Comparison of ENCODE assay signal across 9 mouse cellular contexts in the genomic region with DNA sequence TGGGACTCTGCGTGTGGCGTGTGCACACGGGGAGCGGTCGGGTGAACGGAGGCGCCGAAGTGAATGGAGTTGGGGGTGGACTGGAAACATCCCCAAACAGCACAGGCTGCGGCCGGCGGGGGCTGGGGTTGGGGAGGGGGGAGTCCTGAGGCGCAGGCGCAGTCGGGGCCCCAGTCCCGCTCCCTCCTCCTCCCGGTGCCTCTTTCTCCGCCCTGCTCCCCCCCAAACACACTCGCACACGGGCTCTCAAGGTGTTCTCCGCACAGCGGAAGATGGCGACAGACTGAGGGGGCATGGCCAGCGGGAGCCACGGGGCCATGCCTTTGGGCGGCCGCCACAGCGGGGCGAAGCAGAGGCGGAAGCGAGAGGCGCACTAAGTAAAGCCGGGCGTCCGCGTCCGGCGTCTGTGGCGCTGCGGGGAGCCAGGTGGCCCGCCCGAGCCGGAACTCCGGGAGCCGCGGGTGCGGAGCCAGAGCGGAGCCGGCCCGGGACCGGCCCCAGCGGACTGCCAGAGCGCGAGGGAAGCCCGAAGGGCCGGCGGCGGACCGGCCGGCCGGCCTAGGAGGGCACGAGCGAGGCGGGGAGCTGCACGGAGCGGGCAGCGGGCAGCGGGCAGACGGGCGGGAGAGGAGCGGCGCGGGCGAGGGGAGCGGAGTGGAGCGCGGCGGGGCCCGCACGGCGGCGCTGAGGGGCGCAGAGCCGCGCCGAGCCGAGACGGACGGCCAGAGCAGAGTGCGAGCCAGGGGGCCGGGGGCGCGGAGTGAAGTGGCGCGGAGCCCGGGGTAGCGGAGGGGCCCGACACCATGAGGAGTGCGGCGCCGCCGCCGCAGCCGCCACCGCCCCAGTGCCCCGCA. TPM values are rescaled to one million over a fixed set of nuclear protein-coding genes. Genes with fewer than 3 reads are reported as not detected.
DNase-seq lines count a peak whose midpoint lies in the region; ATAC-seq and TF ChIP-seq lines count a peak whose summit lies in the region.
"Had no signal": no experiment of that assay in that cellular context is flagged by ENCODE, and none has a peak within 500 bp of the region (broad histone marks: within the 10 kb centered on the region; RNA-seq: fewer than 3 reads in every experiment).

No protein-coding gene starts in this region.

- H3K36me3 ChIP-seq in embryonic facial prominence, embryonic 10.5 days (replicated peaks) = no peaks in the 10 kb centered on the region
- no peaks in the 10 kb centered on the region for H3K36me3 ChIP-seq in hindbrain, postnatal 0 days (ENCODE audit: insufficient read depth, low read length)
- H3K36me3 ChIP-seq in midbrain, embryonic 14.5 days (ENCODE audit: control insufficient read depth, insufficient read depth, low read length) = no peaks in the 10 kb centered on the region

- H3K9ac ChIP-seq in hindbrain, postnatal 0 days (replicated peaks; ENCODE audit: low read length) = peak overlapping the region; percentile 41; the same call in 1 of the 2 replicates
- H3K9ac ChIP-seq in midbrain, embryonic 14.5 days (replicated peaks; ENCODE audit: low read length) = peak overlapping the region; percentile 49

- peaks cover 90% of the 10 kb centered on the region for H3K27me3 ChIP-seq in embryonic facial prominence, embryonic 10.5 days (replicated peaks; ENCODE audit: low read depth, poor library complexity, severe bottlenecking)
- no peaks in the 10 kb centered on the region for H3K27me3 ChIP-seq in hindbrain, postnatal 0 days (ENCODE audit: insufficient read depth, low read length)
- H3K27me3 ChIP-seq in midbrain, embryonic 14.5 days (ENCODE audit: control insufficient read depth, insufficient read depth, low read length) = no peaks in the 10 kb centered on the region; the same call in 1 of the 2 replicates

- H3K27ac ChIP-seq in embryonic facial prominence, embryonic 10.5 days (replicated peaks) = peak overlapping the region; percentile 54
- peak overlapping the region; percentile 45; the same call in 1 of the 2 replicates for H3K27ac ChIP-seq in hindbrain, postnatal 0 days
- peak overlapping the region; percentile 73 for H3K27ac ChIP-seq in midbrain, embryonic 14.5 days (replicated peaks; ENCODE audit: low read depth, low read length)

- peak; percentile 8 for DNase-seq in thymus, postnatal 4 days
- no peak for DNase-seq in thymus, postnatal 0 days (ENCODE audit: low spot score)
- DNase-seq in embryonic facial prominence, embryonic 10.5 days (ENCODE audit: low spot score) = peak; percentile 60
- peak; percentile 68 for DNase-seq in hindbrain, postnatal 0 days (ENCODE audit: low spot score)
- DNase-seq in left cerebral cortex, postnatal 10 days (ENCODE audit: extremely low spot score in 1 of 2, low spot score in 2 of 2) = peak; percentile 9 to 53
- peak; percentile 79 for DNase-seq in midbrain, embryonic 14.5 days

- peak overlapping the region; percentile 63 for H3K4me3 ChIP-seq in embryonic facial prominence, embryonic 10.5 days
- H3K4me3 ChIP-seq in hindbrain, postnatal 0 days (ENCODE audit: low read length) = peak overlapping the region; percentile 55
- peak overlapping the region; percentile 59 for H3K4me3 ChIP-seq in midbrain, embryonic 14.5 days (replicated peaks; ENCODE audit: low read depth, low read length)

- H3K9me3 ChIP-seq in embryonic facial prominence, embryonic 10.5 days = 0 out of 2 replicates have a peak, but pooled peaks cover 4% of the 10 kb centered on the region
- H3K9me3 ChIP-seq in hindbrain, postnatal 0 days (ENCODE audit: low read length) = no peaks in the 10 kb centered on the region
- no peaks in the 10 kb centered on the region for H3K9me3 ChIP-seq in midbrain, embryonic 14.5 days (ENCODE audit: control insufficient read depth, low read length)

- peak overlapping the region; percentile 60 for H3K4me2 ChIP-seq in hindbrain, postnatal 0 days (ENCODE audit: low read depth, low read length)
- peak overlapping the region; percentile 66 for H3K4me2 ChIP-seq in midbrain, embryonic 14.5 days (ENCODE audit: low read length)

- intact Hi-C loops in left cerebral cortex, postnatal 10 days (cut with DNase I) = loop anchor here (10.0 kb wide), 1 partner anchor 155 kb away; a partner anchor contains a TSS

- no peaks in the 10 kb centered on the region for H3K4me1 ChIP-seq in embryonic facial prominence, embryonic 10.5 days
- H3K4me1 ChIP-seq in hindbrain, postnatal 0 days (ENCODE audit: insufficient read depth, low read length) = no peaks in the 10 kb centered on the region
- H3K4me1 ChIP-seq in midbrain, embryonic 14.5 days (ENCODE audit: control insufficient read depth, insufficient read depth, low read length) = 0 out of 2 replicates have a peak, but pooled peaks cover 4% of the 10 kb centered on the region

- WGBS in embryonic facial prominence, embryonic 10.5 days = 38% methylated on average over 103 of the region's 105 CpGs
- 29% methylated on average over 64 of the region's 105 CpGs for WGBS in hindbrain, postnatal 0 days
- 20% methylated on average over 91 of the region's 105 CpGs for WGBS in midbrain, embryonic 14.5 days

- ATAC-seq in hindbrain, postnatal 0 days = peak; percentile 84
- ATAC-seq in midbrain, embryonic 14.5 days (ENCODE audit: low FRiP score, low TSS enrichment) = peak; percentile 85
- no peak for ATAC-seq in erythroid progenitor cell, adult 5-6 weeks (replicated peaks; ENCODE audit: low FRiP score, poor library complexity, severe bottlenecking)
- ATAC-seq in inflammation-experienced regulatory T-cells, adult 6 months = no peak

- no peak for TF ChIP-seq CTCF in hindbrain, postnatal 0 days (IDR thresholded peaks at IDR 0.05; ENCODE audit: low read depth)

RNA-seq across cellular contexts. Expression of a gene that starts 0.7 kb away (rescaled TPM):
- not detected in 2 replicates for polyA plus RNA-seq in thymus, postnatal 0 days (2015; fragmentation: Nextera tagmentation; extraction: Ambion mirVana)
- 0.22 and 0.23 TPM in 2 replicates for polyA plus RNA-seq in embryonic facial prominence, embryonic 10.5 days (2016; fragmentation: Nextera tagmentation; extraction: Ambion mirVana)
- total RNA-seq in hindbrain, postnatal 0 days (2014; rRNA removed) = 10.4 and 12.4 TPM in 2 replicates
- 1.1 and 1.2 TPM in 2 replicates for polyA plus RNA-seq in hindbrain, postnatal 0 days (2015; fragmentation: Nextera tagmentation; extraction: Ambion mirVana)
- 10 to 100 TPM; 17.0 to 18.2 TPM for total RNA-seq in left cerebral cortex, postnatal 10 days (2021)
- polyA plus RNA-seq in midbrain, embryonic 14.5 days (2014; fragmentation: Nextera tagmentation; extraction: Ambion mirVana) = 2.2 and 2.3 TPM in 2 replicates
- not detected in 2 replicates for total RNA-seq in erythroid progenitor cell, adult 5-6 weeks (2015; ENCODE audit: low replicate concordance)
- total RNA-seq in erythroid progenitor cell, adult 5-6 weeks (2017; ENCODE audit: low replicate concordance) = not detected in 2 replicates
- polyA plus RNA-seq in inflammation-experienced regulatory T-cells, adult 6 months (2017; shearing (Covaris generic)) = not detected
- total RNA-seq: neutrophil, adult 5-6 weeks had no signal

Comparison
In these comparisons a context has a peak if more than half of its experiments do, and no peak if none do; other contexts are left out.
1. ATAC-seq: peak in hindbrain, postnatal 0 days (single experiment) and midbrain, embryonic 14.5 days (single experiment); none in erythroid progenitor cell, adult 5-6 weeks (single experiment) and inflammation-experienced regulatory T-cells, adult 6 months (single experiment).
2. Peak in every context shown above with its lines, with median percentiles within 50 percentile points of each other: H3K27ac ChIP-seq and H3K4me3 ChIP-seq.